Mouse (Mus musculus) layer of hippocampus, adult 8-10 months (tissue): Measurements from ENCODE around the gene Edc3. TPM values are rescaled to one million over a fixed set of nuclear protein-coding genes. Genes with fewer than 3 reads are reported as not detected.
A peak's percentile ranks its signal among the peaks of the same experiment; 100 is the strongest.
"Not testable (repeated sequence)": the region's sequence is repeated elsewhere in the genome, so short reads cannot be mapped to it uniquely, and the experiment has no call there.

Source experiments
- DNase-seq, 2 experiments: peaks; one replicate each; pipeline ENCODE4 v3.0.0; 2022; ENCODE audit warnings: low spot score in 2 of 2
- total RNA-seq, 4 experiments: library from RNA; stranded (reverse); gene quantifications; 2 replicates each; pipeline ENCODE4 v1.2.4; 2022

Gene Edc3
- total RNA-seq, 4 experiments from 2014 or later = 14.0 to 23.7 (median 14.6) TPM

DNA sequence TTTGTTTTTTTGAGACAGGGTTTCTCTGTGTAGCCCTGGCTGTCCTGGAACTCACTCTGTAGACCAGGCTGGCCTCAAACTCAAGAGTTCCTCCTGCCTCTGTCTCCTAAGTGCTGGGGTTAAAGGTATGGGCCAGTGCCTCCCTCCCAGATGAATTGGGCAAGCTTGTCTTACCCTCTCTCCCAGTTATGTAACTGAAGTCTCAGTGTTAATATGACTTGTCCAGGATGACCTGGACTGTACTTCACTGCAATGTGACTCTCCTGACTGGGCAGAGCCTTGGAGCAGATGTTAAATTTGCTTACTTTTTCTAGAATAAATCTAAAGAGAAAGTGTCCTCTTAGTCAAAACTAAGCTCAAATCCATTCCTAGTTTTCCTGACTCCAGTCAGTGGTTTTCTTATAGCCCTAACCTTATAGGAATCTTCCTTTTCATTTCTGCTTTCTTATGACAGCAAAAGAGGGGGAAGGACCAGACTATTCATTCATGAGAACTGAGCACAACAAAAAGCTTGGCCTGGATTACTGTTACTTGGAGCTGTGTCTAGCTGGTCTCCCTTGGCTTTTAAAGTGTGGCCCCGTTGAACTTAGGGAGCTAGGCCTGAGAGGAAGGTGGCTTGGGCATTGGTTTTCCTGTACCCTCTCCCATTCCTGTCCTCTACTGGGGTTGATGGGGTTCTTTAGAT is 9.7 kb upstream of the Edc3 start:
- no peak for DNase-seq

DNA sequence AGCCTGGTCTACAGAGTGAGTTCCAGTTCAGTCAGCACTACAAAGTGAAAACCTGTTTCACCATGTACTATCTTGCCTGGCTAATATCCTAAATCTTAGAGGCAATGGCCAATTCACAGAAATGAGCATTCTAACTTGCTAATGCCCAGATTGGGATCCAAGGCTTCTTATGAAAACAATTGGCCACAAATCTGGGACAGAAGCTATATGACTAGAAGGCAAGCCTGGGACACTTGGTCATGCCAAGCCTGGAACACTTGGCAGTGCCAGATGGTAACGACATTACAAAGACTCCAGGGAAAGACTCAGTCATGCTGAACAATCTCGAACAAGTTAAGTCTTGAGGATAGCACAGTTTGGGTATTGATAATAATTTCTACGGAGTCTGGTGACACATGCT is 1.8 kb upstream of the Edc3 start:
- DNase-seq = no peak

DNA sequence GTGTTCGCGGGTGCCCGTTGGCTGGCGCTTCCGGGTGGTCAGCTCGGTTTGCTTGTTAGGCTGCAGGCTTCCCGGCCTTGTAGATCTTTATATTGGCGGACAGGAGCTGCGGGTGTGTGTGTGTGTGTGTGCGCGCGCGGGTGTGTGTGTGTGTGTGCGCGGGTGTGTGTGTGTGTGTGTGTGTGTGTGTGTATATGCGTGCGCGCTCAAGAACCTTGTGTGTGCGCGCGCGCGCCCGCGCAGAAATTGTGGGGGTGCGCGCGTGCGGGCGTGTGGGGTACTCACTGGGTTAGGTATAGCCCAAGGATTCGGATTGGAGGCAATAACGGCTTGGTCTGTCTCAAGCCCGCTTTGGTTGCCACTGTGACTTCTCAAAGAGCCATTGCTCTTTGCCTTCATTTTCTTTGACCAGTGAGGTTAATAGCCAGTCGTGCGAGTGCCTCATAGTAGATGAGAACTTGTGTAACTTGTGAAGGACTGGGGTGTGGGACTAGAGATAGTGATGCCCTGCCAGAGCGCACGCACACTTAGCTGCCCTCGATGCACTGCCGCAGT is 457 bp downstream of the Edc3 start:
- peak in 1 of 2 experiments; percentile 37 for DNase-seq

- not testable (repeated sequence) for DNase-seq
These were observed 1.9 kb downstream of the Edc3 start for GRCm38 (mm10) chr9:57710214-57710613.

DNA sequence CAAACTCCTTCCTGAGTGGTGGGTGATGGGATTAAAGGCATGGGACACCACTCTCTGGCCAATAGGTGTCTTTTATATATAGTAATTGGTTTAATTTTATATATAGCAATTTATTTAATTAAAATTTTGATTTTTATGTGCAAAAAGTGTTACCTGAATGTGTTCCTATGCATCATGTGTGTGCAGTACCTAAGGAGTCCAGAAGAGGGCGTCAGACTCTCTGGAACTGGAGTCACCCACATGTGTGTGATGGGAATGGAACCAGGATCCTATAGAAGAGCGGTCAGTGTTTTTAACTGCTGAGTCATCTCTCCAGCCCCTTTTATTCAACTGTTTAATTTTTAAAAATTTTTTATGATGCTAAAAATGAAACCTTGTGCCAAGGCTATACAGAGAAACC is 3.9 kb downstream of the Edc3 start:
- no peak for DNase-seq

DNA sequence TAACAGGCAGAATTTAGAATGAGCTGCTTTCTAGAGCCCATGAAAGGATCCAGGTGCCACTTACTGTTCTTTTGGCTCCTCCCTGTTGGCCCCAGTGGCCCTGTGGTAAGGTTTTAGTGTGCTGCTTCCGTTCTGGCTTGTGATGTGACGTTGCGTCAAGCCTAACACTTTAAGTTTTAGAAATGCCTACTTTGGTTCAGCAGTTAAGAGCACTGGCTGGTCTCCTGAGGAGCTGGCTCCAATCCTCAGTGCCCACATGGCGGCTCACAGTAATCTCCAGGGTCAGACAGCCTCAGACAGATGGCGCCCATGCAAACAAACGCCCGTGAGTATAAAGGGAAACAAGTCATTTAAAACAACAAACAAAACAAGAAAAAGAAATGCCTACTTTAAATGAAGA is 10.1 kb downstream of the Edc3 start:
- no peak for DNase-seq

DNA sequence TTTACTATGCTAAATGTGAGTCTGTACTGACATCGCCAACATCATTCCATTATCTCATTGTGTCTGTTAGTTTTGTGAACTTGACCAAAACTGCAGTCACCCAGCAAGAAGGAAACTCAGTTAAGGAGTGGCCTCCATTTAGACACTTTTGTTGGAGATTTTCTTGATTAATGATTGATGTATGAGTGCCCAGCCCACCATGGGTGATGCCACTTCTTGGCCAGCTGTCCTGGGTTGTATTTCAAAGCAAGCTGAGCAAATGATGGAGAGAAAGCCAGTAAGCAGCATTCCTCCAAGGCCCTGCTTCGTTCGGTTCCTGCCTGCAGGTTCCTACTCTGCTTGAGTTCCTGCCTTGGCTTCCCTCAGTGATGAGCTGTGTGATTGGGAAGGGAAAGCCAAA is 12.4 kb downstream of the Edc3 start:
- DNase-seq = no peak

DNA sequence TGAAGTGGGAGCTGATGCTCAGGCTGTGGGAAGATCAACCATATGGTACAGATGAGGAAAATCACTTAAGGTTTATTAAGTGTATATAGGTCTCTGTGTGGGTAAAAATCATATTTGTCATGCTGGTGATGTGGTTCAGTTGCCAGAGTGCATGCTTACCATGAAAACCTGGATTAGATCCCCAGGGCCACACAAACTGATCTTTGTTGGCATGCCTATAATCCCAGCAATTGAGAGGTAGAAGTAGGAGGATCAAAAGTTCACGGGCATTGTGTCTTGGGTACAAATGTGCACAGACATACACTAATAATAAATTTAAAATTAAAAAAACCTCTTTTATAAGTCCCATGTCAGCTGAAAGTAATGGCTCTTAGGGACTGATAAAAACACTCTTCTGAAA is 14.0 kb downstream of the Edc3 start:
- no peak for DNase-seq

- peak; percentile 41 to 52 for DNase-seq
These were observed 15.0 kb downstream of the Edc3 start for GRCm38 (mm10) chr9:57723315-57723715.

DNA sequence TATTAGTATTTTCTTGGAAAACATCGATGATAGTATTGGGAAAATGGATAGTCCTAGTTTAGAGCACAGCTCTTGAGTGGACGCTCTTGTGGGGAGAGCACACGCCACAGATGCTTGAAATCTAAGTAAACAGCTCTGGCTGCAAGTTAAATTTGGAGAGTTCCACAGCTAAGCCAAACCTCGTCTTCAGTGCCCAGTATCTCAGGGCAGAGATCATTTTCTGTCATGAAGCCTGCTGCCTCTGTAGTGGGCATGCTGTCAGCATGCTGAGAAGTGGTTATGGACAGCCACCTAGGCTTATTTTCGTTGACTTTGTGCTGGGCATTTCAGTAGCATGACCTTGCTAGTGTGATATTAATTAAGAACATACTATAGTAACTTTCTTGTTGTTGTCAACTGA is 15.5 kb downstream of the Edc3 start:
- DNase-seq = no peak

DNA sequence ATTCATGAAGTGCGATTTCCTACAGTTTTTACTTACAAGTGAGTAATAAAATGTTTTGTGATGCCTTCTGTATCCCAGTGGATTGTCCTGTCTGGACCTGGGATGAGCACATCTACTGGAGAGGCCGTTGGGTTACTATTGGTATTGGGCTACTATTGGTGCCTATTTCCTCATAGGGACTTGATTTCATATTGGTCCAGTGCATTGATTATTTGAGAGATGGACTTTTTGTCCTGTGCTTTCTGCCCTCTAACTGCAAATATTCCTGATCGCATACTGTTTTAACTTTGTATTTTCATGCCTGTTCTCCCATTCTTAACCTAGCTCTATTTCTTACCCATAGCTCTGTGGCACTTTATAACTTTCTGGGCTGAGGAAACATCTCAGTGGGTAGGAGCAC is 16.4 kb downstream of the Edc3 start:
- DNase-seq = no peak

DNA sequence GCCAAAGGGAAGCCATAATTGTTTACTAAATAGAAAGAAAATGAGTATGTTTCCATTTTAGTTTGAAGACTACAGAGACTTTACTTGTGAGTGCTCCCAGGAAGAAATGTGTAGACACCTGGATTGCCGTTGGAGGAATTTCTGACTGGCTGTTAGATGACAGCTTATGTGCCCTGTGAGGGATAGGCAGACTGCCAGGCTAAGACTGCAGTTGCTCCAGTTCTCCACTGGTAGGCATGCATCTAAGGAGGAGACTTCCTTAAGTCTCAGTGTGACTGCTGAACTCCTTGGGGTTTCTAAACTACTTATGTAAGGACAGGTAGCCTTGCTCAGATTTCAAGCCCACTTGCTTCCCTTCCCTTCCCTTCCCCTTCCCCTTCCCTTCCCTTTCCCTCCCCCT is 20.0 kb downstream of the Edc3 start:
- no peak for DNase-seq

- DNase-seq = no peak
These were observed 25.3 kb downstream of the Edc3 start for GRCm38 (mm10) chr9:57733606-57734005.

DNA sequence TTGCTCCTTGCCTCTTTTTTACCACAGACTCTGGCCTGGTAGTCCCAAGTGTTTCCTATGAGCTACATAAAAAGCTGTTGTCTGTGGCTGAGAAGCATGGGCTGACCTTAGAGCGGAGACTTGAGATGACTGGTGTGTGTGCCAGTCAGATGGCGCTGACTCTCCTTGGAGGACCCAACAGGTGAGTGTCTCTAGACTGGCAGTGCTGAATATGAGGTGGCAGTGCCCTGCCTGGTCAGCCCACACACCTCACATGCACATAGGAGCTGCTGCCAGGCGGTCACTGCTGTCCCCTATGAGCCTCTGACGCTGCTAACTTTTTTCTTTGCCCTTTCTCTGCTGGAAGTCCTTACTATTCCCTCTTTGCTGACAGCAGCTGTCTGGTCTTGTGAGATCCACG is 31.5 kb downstream of the Edc3 start:
- no peak for DNase-seq

DNA sequence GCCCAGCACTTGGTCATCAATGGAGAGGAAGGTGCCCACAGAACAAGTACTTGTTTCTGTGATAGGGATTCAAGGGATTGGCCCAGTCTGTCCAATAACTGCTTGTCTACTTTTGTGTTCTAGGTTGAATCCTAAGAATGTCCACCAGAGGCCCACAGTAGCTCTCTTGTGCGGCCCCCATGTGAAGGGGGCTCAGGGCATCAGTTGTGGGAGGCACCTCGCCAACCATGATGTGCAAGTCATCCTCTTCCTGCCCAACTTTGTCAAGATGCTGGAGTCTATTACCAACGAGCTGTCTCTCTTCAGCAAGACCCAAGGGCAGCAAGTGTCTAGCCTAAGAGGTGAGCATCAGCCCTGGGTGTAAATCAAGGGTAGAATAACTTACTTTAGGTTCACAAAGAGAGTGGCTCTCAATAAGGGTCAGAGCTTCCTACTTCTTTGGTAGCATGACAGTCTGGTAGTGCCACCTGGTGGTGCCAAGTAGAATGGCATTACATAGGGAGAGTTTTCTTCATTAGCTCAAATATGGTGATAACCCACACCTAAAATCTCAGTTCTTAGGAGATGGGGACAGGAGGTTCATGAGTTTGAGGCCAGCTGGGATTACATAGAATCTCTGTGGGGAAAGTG is 36.2 kb downstream of the Edc3 start:
- no peak for DNase-seq

DNA sequence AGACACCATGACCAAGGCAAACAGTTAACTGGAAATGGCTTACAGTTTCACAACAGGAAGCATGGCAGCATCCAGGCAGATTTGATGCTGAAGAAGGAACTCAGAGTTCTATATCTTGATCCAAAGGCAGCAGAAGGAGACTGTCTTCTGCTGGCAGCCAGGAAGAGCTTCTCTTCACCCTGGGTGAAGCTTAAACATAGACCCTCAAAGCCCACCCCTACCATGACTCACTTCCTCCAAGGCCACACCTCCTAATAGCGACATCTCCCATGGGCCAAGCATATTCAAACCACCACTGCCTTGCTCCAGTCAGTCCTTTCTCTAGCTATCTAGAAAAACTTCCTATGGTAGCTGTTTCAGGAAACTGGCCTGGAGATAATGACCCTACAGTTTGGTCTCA is 38.7 kb downstream of the Edc3 start:
- no peak for DNase-seq

- DNase-seq = no peak
These were observed 39.8 kb downstream of the Edc3 start for GRCm38 (mm10) chr9:57748137-57748536.

DNA sequence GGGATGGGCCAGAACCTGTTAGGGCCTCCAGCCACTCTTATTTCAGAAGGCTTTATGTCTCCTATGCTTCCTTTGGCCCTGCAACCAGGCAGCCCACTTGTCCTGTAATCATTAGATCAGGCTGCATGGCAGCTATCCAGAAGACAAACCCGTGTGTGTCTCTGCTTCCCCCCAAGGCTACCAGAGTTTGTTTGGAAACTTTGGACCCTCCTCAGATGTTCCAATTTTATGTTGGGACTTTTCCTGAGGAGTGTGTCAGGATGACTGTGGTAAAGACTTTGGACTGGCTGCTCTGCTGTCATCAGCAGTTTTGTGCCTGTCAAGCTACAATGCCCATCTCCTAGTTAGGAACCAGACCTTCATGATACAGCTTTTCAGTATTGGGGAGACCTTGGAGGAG is 40.5 kb downstream of the Edc3 start:
- DNase-seq = no peak

DNA sequence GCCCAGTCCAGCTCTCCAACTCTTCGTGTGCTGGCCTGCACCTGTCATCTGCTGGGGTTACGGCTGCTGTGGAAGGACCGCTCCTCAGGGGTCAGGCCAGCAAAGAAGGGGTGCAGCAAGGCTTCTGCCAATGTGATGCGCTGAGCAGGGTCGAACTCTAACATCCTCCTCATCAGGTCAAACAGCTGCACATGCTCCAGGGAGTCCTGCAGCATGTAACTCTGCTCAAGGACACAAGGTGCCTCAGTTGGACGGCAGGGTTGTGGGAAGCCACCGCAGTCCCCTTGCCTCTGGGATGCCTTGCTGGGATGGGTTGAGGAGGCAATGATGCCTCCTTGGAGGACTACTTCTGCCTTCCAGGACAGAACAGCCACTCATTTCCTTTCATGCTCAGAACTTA is 42.6 kb downstream of the Edc3 start:
- no peak for DNase-seq

DNA sequence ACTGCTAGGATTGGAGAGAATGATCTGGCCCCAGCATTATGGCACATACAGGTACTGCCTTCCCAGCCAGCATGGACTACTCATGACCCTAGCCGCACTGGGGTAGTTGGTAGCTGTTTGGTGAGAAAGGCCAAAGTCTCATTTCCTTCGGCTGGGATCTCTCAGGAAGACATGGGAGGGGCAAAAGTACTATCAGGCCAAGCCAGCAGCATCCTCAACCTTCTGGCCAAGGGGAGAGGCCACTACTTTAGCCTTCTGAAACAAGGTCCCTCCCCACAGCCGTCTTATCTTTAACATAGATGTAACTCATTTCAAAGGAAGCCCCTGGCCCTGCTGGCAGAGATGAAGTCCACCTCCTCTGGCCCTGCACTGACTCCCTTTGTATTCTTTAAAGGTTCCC is 49.2 kb downstream of the Edc3 start:
- no peak for DNase-seq

DNA sequence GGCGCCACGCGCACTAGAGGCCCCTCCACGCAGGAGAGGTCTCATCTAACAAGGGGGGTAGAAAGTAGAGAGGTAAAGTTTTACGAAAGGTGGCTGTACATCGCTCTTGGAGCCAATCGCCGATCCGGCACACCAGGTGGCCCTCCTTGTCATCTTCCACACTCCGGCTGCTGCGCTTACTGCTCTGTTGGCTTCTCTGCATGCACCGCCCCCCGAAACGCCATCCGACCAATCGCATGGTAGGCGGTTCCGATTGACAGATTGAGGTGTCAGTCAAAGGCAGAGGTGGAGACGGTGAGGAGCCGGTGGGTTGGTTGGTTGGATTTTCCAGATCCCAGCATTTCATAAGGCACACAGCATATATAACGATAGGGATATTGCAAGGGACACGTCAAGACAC is 50.2 kb downstream of the Edc3 start:
- DNase-seq = peak; percentile 75 to 77

DNA sequence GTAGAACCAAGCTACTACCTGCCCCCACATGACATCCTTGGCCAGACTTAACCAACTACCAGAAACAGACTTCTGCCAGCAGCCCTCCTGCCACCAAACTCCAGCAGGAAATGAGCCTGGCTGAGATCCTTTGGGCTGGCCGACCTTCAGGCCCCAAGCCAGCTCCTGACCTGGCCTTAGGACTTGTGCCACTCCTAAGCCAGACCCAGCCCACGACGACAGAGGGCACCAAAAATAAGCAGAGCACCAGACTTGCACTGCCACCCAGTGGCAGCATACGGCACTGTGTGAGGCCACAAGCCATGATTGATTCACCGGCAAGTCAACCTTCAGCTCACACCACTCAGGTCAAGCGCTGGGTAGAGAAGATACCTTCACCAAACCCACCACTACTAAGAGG is 50.9 kb downstream of the Edc3 start:
- peak; percentile 56 to 68 for DNase-seq
